Mouse (Mus musculus) gastrocnemius, postnatal 36 days (tissue): Measurements from ENCODE around the gene Rbm12. TPM values are rescaled to one million over a fixed set of nuclear protein-coding genes. Genes with fewer than 3 reads are reported as not detected.

ENCODE experiments used
- DNase-seq, 2 experiments: peaks; one replicate each; pipeline ENCODE4 v3.0.0; 2022
- intact Hi-C: fragments of 180-260 bp; cut with DNase I; formaldehyde crosslinking; loops from one replicate; pipeline ENCODE4 v1.15.1; 2025
- total RNA-seq, 2 experiments: library from RNA; stranded (reverse); gene quantifications; 2 replicates each; pipeline ENCODE4 v1.2.3; 2021

Gene Rbm12
- total RNA-seq, 2 experiments from 2014 or later, result 3.6 to 6.6 TPM

GRCm38 (mm10) chr2:156084541-156084940 is 27.2 kb downstream of the Rbm12 start:
- intact Hi-C loops, result no loop called here
- no peak for DNase-seq

- no peak for DNase-seq
- intact Hi-C loops, result no loop called here
These were observed 31.4 kb downstream of the Rbm12 start for GRCm38 (mm10) chr2:156080391-156080790.

GRCm38 (mm10) chr2:156079674-156080073 is 32.1 kb downstream of the Rbm12 start:
- no peak for DNase-seq

GRCm38 (mm10) chr2:156079183-156079560 is 32.6 kb downstream of the Rbm12 start:
- no peak for DNase-seq
- intact Hi-C loops, result no loop called here

More at GRCm38 (mm10) chr2:156079674-156080073, 32.1 kb downstream of the Rbm12 start:
- intact Hi-C loops, result no loop called here

GRCm38 (mm10) chr2:156078421-156079182 is 33.2 kb downstream of the Rbm12 start:
- no peak for DNase-seq
- intact Hi-C loops, result no loop called here

- intact Hi-C loops, result no loop called here
- no peak for DNase-seq
These were observed 34.3 kb downstream of the Rbm12 start for GRCm38 (mm10) chr2:156077461-156077860.

GRCm38 (mm10) chr2:156073725-156074124 is 38.1 kb downstream of the Rbm12 start:
- DNase-seq, result no peak
- intact Hi-C loops, result no loop called here

GRCm38 (mm10) chr2:156071236-156071635 is 40.5 kb downstream of the Rbm12 start:
- DNase-seq, result no peak
- intact Hi-C loops, result no loop called here

- intact Hi-C loops, result no loop called here
- DNase-seq, result no peak
These were observed 43.9 kb downstream of the Rbm12 start for GRCm38 (mm10) chr2:156067916-156068315.

GRCm38 (mm10) chr2:156066126-156066525 is 45.7 kb downstream of the Rbm12 start:
- no peak for DNase-seq
- intact Hi-C loops, result no loop called here

- peak; percentile 57 to 62 for DNase-seq
- intact Hi-C loops, result no loop called here
These were observed 46.4 kb downstream of the Rbm12 start, which contains the start of gene Spag4 for GRCm38 (mm10) chr2:156065099-156066041. Gene Spag4, plus strand, starts transcription at chr2:156065175.

- DNase-seq, result no peak
- intact Hi-C loops, result no loop called here
These were observed 59.0 kb downstream of the Rbm12 start, which contains the start of gene Fer1l4 for GRCm38 (mm10) chr2:156052816-156053215. Gene Fer1l4, minus strand, starts transcription at chr2:156052947.

- intact Hi-C loops, result no loop called here
- DNase-seq, result no peak
These were observed 63.8 kb downstream of the Rbm12 start for GRCm38 (mm10) chr2:156047929-156048328.

- intact Hi-C loops, result no loop called here
- DNase-seq, result no peak
These were observed 68.9 kb downstream of the Rbm12 start for GRCm38 (mm10) chr2:156042903-156043302.

Other genes starting within 250 kb of the Rbm12 start
- gene Uqcc1, start 181.7 kb downstream of the Rbm12 start, total RNA-seq, result 100 to 1,000 TPM; 151 to 164 TPM
- gene Gm15557, start 171.2 kb downstream of the Rbm12 start, total RNA-seq, result not detected
- gene Gdf5, start 166.6 kb downstream of the Rbm12 start, total RNA-seq, result under 1 TPM in 1 of 2 experiments, not detected in 1; 0.10 TPM
- 1 to 10 TPM; 3.1 to 3.2 TPM for gene Cep250, start 155.5 kb downstream of the Rbm12 start, total RNA-seq
- gene 6430550D23Rik, start 104.0 kb downstream of the Rbm12 start, total RNA-seq, result under 1 TPM; 0.20 to 0.39 TPM
- gene Ergic3, start 103.9 kb downstream of the Rbm12 start, total RNA-seq, result 10 to 100 TPM; 44.1 to 46.2 TPM
- gene Fer1l4, start 59.0 kb downstream of the Rbm12 start, total RNA-seq, result not detected
- not detected for gene Spag4, start 46.8 kb downstream of the Rbm12 start, total RNA-seq
- 1 to 10 TPM; 8.3 to 9.6 TPM for gene Cpne1, start within 50 bp of the Rbm12 start, total RNA-seq
- gene Gm28036, start 15.1 kb upstream of the Rbm12 start, total RNA-seq, result 1 to 10 TPM; 4.2 to 4.4 TPM
- gene Romo1, start 32.1 kb upstream of the Rbm12 start, total RNA-seq, result 100 to 1,000 TPM; 196 to 210 TPM
- 10 to 100 TPM; 70.8 to 77.4 TPM for gene Nfs1, start 32.2 kb upstream of the Rbm12 start, total RNA-seq
- gene Rbm39, start 68.3 kb upstream of the Rbm12 start, total RNA-seq, result 100 to 1,000 TPM in 1 of 2 experiments, 10 to 100 TPM in 1; 88.5 to 107 TPM
- 10 to 100 TPM; 22.4 to 22.8 TPM for gene Phf20, start 84.5 kb upstream of the Rbm12 start, total RNA-seq
- 1 to 10 TPM in 1 of 2 experiments, under 1 TPM in 1; 0.54 to 1.1 TPM for gene Cnbd2, start 200.3 kb upstream of the Rbm12 start, total RNA-seq
- 10 to 100 TPM; 51.6 to 57.5 TPM for gene Scand1, start 200.7 kb upstream of the Rbm12 start, total RNA-seq